Mouse (Mus musculus) intestine, postnatal 0 days (tissue): Measurements from ENCODE around the gene Fat1. TPM values are rescaled to one million over a fixed set of nuclear protein-coding genes. Genes with fewer than 3 reads are reported as not detected.

ENCODE experiments used
- ATAC-seq: fragments of 200-750 bp; cut with Nextera tagmentation; 2 replicates; pipeline ENCODE4 v1.8.0; 2017; ENCODE audit warnings: mild to moderate bottlenecking, moderate TSS enrichment, moderate library complexity
- H3K27ac ChIP-seq: fragments of 300-500 bp; sonication (generic); 2 replicates; pipeline ENCODE4 v1.5.1; 2014; ENCODE audit warnings: mild to moderate bottlenecking, low read depth, low read length, moderate library complexity
- H3K27me3 ChIP-seq: fragments of 300-500 bp; sonication (generic); replicated peaks from 2 replicates; pipeline ENCODE4 v1.6.1; 2014; ENCODE audit warnings: low read length, mixed read lengths; ENCODE audit not compliant: control insufficient read depth, insufficient read depth
- H3K36me3 ChIP-seq: fragments of 300-500 bp; sonication (generic); 2 replicates; pipeline ENCODE4 v1.6.1; 2014; ENCODE audit warnings: mild to moderate bottlenecking, moderate library complexity; ENCODE audit not compliant: control insufficient read depth, insufficient read depth
- H3K4me1 ChIP-seq: fragments of 300-500 bp; sonication (generic); replicated peaks from 2 replicates; pipeline ENCODE4 v1.6.1; 2014; ENCODE audit warnings: antibody characterized with exemption, low read length, mixed read lengths; ENCODE audit not compliant: control insufficient read depth, insufficient read depth
- H3K4me2 ChIP-seq: fragments of 300-500 bp; sonication (generic); replicated peaks from 2 replicates; pipeline ENCODE4 v1.6.1; 2014; ENCODE audit warnings: low read depth, mild to moderate bottlenecking, moderate library complexity
- H3K4me3 ChIP-seq: fragments of 300-500 bp; sonication (generic); 2 replicates; pipeline ENCODE4 v1.5.1; 2014; ENCODE audit warnings: low read depth, low read length
- H3K9ac ChIP-seq: fragments of 300-500 bp; sonication (generic); 2 replicates; pipeline ENCODE4 v1.6.1; 2014; ENCODE audit warnings: mild to moderate bottlenecking, low read depth, low read length
- H3K9me3 ChIP-seq: fragments of 300-500 bp; sonication (generic); 2 replicates; pipeline ENCODE4 v1.6.1; 2016; ENCODE audit warnings: mixed run types; ENCODE audit not compliant: control insufficient read depth
- CTCF ChIP-seq: sonication (generic); IDR thresholded peaks from 2 replicates; pipeline ENCODE4 v1.5.1; 2016; ENCODE audit warnings: low read depth, mild to moderate bottlenecking, control low read depth, antibody characterized with exemption, moderate library complexity
- WGBS: fragments of 180-500 bp; shearing (Covaris S2); extraction: QIAGEN DNeasy Blood & Tissue Kit; methylation state at CpG from one replicate; pipeline ENCODE4 v1.1.7; 2014; 5-methylcytosine and 5-hydroxymethylcytosine counted together
- polyA plus RNA-seq: library from polyadenylated mRNA; unstranded; fragments of >200 nt; fragmentation: Nextera tagmentation; extraction: Ambion mirVana; gene quantifications from 2 replicates; pipeline ENCODE4 v1.2.1, GENCODE M21; 2015

The Fat1 gene
- polyA plus RNA-seq, 1 experiment from 2014 or later: 10.4 TPM

GRCm38 (mm10) chr8:44960455-44960854, 25.2 kb downstream of the Fat1 start:
- no peak for TF ChIP-seq CTCF

DNA sequence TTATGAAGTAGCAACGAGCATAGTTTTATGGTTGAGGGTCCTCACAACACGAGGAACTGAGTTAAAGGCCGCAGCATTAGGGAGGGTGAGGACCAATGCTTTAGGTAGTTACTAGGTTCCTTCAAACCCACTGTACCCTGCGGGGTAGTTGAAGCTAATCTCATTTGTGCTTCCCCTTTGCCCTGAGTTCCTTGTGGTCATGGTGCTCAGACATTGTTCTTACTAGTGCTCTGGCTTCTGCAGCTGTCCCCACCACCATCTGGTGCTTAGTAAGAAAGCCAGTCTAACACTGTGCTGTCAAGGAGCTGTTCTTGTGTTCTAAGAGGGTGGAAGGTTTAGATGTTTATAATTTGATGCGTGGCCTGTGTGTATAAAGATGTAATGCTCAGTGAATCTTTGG, 25.7 kb downstream of the Fat1 start:
- Histone ChIP-seq H3K4me2 (no peak overlapping the region), H3K4me1 (peaks cover 6% of the 10 kb centered on the region; the same call in 1 of the 2 replicates), H3K9ac (no peak overlapping the region), H3K36me3 (peaks cover 19% of the 10 kb centered on the region), H3K27me3 (no peaks in the 10 kb centered on the region), H3K9me3 (no peaks in the 10 kb centered on the region), H3K27ac (no peak overlapping the region), H3K4me3 (no peak overlapping the region)
- WGBS: 68% methylated on average over 5 of the region's 5 CpGs
- no peak for TF ChIP-seq CTCF
- ATAC-seq: no peak

More at GRCm38 (mm10) chr8:44960455-44960854, 25.2 kb downstream of the Fat1 start:
- Histone ChIP-seq H3K36me3 (peaks cover 19% of the 10 kb centered on the region), H3K4me1 (peaks cover 6% of the 10 kb centered on the region; the same call in 1 of the 2 replicates), H3K9ac (no peak overlapping the region), H3K27me3 (no peaks in the 10 kb centered on the region), H3K9me3 (no peaks in the 10 kb centered on the region), H3K4me3 (no peak overlapping the region), H3K27ac (no peak overlapping the region), H3K4me2 (no peak overlapping the region)
- 58% methylated on average over 10 of the region's 10 CpGs for WGBS
- no peak for ATAC-seq

DNA sequence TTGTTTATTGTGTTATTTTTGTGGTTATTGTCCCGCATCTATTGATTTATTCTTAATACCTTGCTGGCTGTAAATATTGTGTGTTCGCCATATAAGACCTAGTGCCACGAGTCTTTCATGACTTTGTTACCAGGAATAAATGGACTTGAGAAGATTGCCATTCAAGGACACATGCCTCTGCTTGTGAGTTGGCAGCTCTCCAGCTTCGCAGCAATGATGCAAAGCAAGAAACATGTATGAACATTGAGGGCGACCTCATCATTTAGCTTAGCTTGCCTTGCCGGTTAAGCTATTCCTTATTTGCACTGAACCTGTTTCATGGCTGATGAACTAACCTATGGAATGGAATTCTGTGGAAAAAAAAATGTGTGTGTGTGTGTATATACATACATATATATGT, 26.2 kb downstream of the Fat1 start:
- H3K36me3 ChIP-seq: peaks cover 18% of the 10 kb centered on the region
- TF ChIP-seq CTCF: no peak
- H3K27me3 ChIP-seq: no peaks in the 10 kb centered on the region
- peaks cover 6% of the 10 kb centered on the region; the same call in 1 of the 2 replicates for H3K4me1 ChIP-seq
- ATAC-seq: no peak
- no peaks in the 10 kb centered on the region for H3K9me3 ChIP-seq
- 47% methylated on average over 6 of the region's 6 CpGs for WGBS
- H3K27ac ChIP-seq: no peak overlapping the region
- H3K9ac ChIP-seq: no peak overlapping the region
- no peak overlapping the region for H3K4me2 ChIP-seq
- H3K4me3 ChIP-seq: no peak overlapping the region

GRCm38 (mm10) chr8:44962572-44963231, 27.5 kb downstream of the Fat1 start:
- H3K27ac ChIP-seq: peak overlapping the region; percentile 83
- H3K9ac ChIP-seq: no peak overlapping the region
- H3K4me3 ChIP-seq: no peak overlapping the region
- peak overlapping the region; percentile 33 for H3K4me2 ChIP-seq
- 44% methylated on average over 12 of the region's 12 CpGs for WGBS
- ATAC-seq: peak; percentile 93
- no peak for TF ChIP-seq CTCF
- H3K27me3 ChIP-seq: no peaks in the 10 kb centered on the region
- no peaks in the 10 kb centered on the region for H3K9me3 ChIP-seq
- H3K4me1 ChIP-seq: peaks cover 6% of the 10 kb centered on the region; the same call in 1 of the 2 replicates
- H3K36me3 ChIP-seq: peaks cover 13% of the 10 kb centered on the region

GRCm38 (mm10) chr8:44967521-44968039, 32.3 kb downstream of the Fat1 start:
- Histone ChIP-seq H3K4me1 (peaks cover 14% of the 10 kb centered on the region; the same call in 1 of the 2 replicates), H3K4me2 (no peak overlapping the region), H3K9ac (no peak overlapping the region), H3K9me3 (no peaks in the 10 kb centered on the region), H3K27ac (no peak overlapping the region), H3K4me3 (no peak overlapping the region), H3K36me3 (no peaks in the 10 kb centered on the region), H3K27me3 (no peaks in the 10 kb centered on the region)
- ATAC-seq: no peak
- 95% methylated on average over 8 of the region's 8 CpGs for WGBS
- TF ChIP-seq CTCF: no peak

DNA sequence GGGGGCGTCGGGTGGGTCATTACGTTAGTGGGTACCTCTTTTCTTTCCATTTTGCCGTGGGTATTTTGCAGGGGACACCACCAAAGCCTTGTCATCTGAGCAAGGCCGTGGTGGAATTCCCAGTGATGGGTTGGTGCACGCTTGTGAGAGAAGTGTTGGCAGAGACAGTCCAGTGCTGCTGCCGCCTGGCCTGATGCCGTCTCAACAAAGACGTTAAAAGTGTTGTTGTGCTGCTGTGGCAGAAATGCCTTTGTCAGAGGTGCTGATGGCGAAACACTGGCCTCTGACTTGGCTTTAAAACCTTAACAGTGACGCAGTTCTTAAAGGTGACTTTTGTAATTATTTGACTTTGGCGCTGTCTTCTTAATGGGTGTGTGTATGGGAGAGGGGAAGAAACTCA, 34.8 kb downstream of the Fat1 start:
- H3K27me3 ChIP-seq: no peaks in the 10 kb centered on the region
- no peak for ATAC-seq
- H3K9ac ChIP-seq: no peak overlapping the region
- H3K4me2 ChIP-seq: no peak overlapping the region
- no peak overlapping the region for H3K27ac ChIP-seq
- peaks cover 19% of the 10 kb centered on the region; the same call in 1 of the 2 replicates for H3K4me1 ChIP-seq
- no peak overlapping the region for H3K4me3 ChIP-seq
- no peak for TF ChIP-seq CTCF
- WGBS: 62% methylated on average over 12 of the region's 12 CpGs
- H3K9me3 ChIP-seq: no peaks in the 10 kb centered on the region
- no peaks in the 10 kb centered on the region for H3K36me3 ChIP-seq
